Mouse (Mus musculus) ovary, adult 2 months (tissue): Measurements from ENCODE around the gene Fcrlb. TPM values are rescaled to one million over a fixed set of nuclear protein-coding genes. Genes with fewer than 3 reads are reported as not detected.

Experiments used
- polyA plus RNA-seq: library from polyadenylated mRNA; depleted of rRNA; stranded (reverse); fragments of >200 nt; gene quantifications from 2 replicates; pipeline ENCODE4 v1.2.3, GENCODE M21; 2012; rRNA removed

Fcrlb gene
- polyA plus RNA-seq = 1.4 and 2.3 TPM in 2 replicates

DNA sequence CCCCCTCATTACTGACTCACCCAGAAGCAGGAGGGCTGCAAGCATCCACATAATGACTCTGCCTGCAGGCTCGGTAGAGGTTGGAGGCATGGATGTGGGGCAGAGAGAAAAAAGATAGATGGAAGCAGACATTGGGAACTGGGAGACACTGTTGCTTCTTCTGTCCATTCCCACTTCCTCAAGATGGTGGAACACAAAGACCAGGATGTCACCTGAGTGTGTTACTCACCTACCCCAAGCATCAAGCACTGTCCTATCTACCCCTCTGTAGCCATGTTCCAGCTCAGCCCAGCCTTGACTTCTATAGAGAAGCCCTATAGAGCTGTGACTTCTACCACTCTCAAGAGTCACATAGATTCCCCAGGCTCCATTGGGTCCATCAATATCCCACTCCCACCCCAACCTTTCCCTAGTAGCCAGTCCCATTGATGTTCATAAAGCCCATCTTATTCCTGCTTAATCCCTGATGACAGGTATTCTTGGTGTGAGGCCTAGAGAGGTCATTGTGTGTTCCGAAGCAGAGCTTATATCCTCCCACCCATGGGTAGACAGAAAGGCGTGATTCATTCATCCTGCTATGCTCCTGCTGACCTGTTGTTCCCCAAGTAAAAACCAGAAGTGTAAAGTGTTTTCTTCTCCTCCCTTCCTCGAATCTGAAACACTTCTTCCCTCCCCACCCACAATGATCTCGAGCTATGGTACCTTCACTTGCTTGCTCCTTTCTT lies at the start of gene Fcrlb:
Gene Fcrlb, minus strand, starts transcription at position 51 of the 725 bp plus-strand sequence.

DNA sequence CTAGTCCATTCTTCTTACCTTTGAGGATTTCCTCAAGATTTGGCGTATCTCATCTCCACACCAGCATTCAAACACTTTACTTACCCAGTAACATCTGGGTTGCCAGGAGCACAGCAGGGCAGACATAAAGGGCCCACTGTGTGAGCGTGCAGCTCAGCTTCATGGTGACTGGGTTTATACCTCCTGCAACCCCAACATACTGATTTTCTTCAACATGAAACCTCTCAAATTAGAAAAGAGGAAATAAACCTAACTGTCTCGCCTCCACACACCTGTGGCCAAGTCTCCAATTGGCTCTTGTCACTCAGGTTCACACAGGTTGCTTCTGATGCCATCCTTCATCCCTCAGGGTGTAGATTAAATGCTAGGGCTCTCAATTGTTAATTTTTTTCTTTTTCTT lies 14.6 kb upstream of the Fcrlb start, which contains the start of gene Fcrla:
Gene Fcrla, minus strand, starts transcription at position 206 of the 400 bp plus-strand sequence.

DNA sequence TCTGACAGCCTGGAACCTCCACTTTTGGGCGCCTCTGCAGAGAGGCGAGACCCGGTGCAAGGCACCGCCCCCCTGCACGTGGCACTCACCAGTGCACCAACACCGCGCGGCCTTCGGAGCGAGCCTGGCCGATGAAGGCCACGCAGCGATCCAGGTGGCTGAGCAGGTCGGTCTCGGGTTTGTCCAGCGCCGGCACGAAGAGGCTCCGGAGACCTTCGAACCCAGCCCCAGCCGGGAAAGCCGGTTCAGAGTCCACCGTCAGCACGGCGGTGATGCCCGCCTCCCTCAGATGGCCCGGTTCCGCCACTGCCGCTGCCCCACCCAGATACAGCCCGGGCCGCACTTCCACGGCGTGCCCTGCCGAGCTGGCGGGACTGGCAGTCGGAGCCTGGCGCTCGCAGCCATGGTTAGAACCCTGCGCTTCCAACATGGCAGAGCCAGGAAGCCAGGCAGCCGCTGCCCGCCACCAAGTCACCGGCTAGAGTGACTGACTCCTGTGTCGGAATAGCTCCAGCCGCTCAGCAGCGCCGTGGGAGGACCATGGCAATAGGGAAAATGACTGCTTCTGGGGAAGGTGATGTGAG lies 27.7 kb downstream of the Fcrlb start, which contains the start of the genes Gm26620 and Dusp12:
Gene Gm26620, plus strand, starts transcription at position 88 of the 584 bp plus-strand sequence.
Gene Dusp12, minus strand, starts transcription at position 563 of the 584 bp plus-strand sequence.

DNA sequence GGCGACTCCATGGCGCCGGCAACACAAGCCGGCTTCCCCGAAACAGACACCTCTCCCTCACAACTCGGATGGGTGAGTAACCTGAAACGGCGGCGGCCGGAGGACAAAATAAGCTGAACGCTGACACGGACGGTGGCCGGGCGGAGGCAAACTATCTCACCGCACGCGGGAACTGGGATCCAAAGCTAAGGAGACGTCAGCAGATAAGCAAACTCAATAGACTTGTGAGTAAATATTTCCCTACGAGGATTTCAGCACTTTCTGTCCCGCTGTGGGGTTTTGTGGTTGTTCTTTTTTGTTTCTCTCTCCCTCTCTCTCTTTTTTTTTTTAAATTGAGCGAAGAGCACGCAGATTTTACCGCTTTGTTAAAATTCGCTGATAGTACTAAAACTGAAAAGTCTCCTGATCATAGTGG lies 45.0 kb downstream of the Fcrlb start, which contains the start of gene Atf6:
Gene Atf6, minus strand, starts transcription at position 81 of the 415 bp plus-strand sequence.

Other genes starting within 250 kb of the Fcrlb start
- gene Atf6, start 45.2 kb downstream of the Fcrlb start, polyA plus RNA-seq = 14.5 and 16.1 TPM in 2 replicates
- 2.0 and 2.6 TPM in 2 replicates for gene Gm26620, start 27.9 kb downstream of the Fcrlb start, polyA plus RNA-seq
- gene Dusp12, start 27.4 kb downstream of the Fcrlb start, polyA plus RNA-seq = 24.9 and 25.4 TPM in 2 replicates
- 0.74 and 0.75 TPM in 2 replicates for gene Fcrla, start 14.6 kb upstream of the Fcrlb start, polyA plus RNA-seq
- gene Fcgr2b, start 63.6 kb upstream of the Fcrlb start, polyA plus RNA-seq = 11.5 and 15.1 TPM in 2 replicates
- 1.6 and 2.6 TPM in 2 replicates for gene Fcgr4, start 106.0 kb upstream of the Fcrlb start, polyA plus RNA-seq
- 6.7 and 12.5 TPM in 2 replicates for gene Fcgr3, start 152.0 kb upstream of the Fcrlb start, polyA plus RNA-seq
- gene Cfap126, start 201.0 kb upstream of the Fcrlb start, polyA plus RNA-seq = 22.2 and 34.8 TPM in 2 replicates
- 122 and 172 TPM in 2 replicates for gene Sdhc, start 237.7 kb upstream of the Fcrlb start, polyA plus RNA-seq
- 0.94 and 1.6 TPM in 2 replicates for gene Mpz, start 237.8 kb upstream of the Fcrlb start, polyA plus RNA-seq